Mouse (Mus musculus) midbrain, embryonic 11.5 days (tissue): ENCODE results near the gene Fam214a. TPM values are rescaled to one million over a fixed set of nuclear protein-coding genes. Genes with fewer than 3 reads are reported as not detected.
"Not testable (repeated sequence)": the region's sequence is repeated elsewhere in the genome, so short reads cannot be mapped to it uniquely, and the experiment has no call there.

ENCODE experiments used
- ATAC-seq: fragments of 200-750 bp; cut with Nextera tagmentation; 2 replicates; pipeline ENCODE4 v1.8.0; 2017; ENCODE audit warnings: moderate TSS enrichment, moderate library complexity; ENCODE audit not compliant: low FRiP score
- DNase-seq: peaks from one replicate; pipeline ENCODE4 v3.0.0; 2015; ENCODE audit warnings: low spot score; ENCODE audit errors: missing footprints
- H3K27ac ChIP-seq: fragments of 300-500 bp; sonication (generic); 2 replicates; pipeline ENCODE4 v1.5.1; 2014; ENCODE audit warnings: low read depth, low read length
- H3K27me3 ChIP-seq: fragments of 300-500 bp; sonication (generic); 2 replicates; pipeline ENCODE4 v1.6.1; 2014; ENCODE audit warnings: mild to moderate bottlenecking, low read length, moderate library complexity, mixed read lengths; ENCODE audit not compliant: control insufficient read depth, insufficient read depth
- H3K36me3 ChIP-seq: fragments of 300-500 bp; sonication (generic); 2 replicates; pipeline ENCODE4 v1.6.1; 2014; ENCODE audit warnings: mild to moderate bottlenecking, low read length, moderate library complexity, mixed read lengths; ENCODE audit not compliant: control insufficient read depth, insufficient read depth
- H3K4me1 ChIP-seq: fragments of 300-500 bp; sonication (generic); 2 replicates; pipeline ENCODE4 v1.6.1; 2014; ENCODE audit warnings: low read length; ENCODE audit not compliant: control insufficient read depth, insufficient read depth
- H3K4me2 ChIP-seq: fragments of 300-500 bp; sonication (generic); 2 replicates; pipeline ENCODE4 v1.6.1; 2014; ENCODE audit warnings: mild to moderate bottlenecking, moderate library complexity
- H3K4me3 ChIP-seq: fragments of 300-500 bp; sonication (generic); 2 replicates; pipeline ENCODE4 v1.5.1; 2014; ENCODE audit warnings: low read depth, low read length
- H3K9ac ChIP-seq: fragments of 300-500 bp; sonication (generic); 2 replicates; pipeline ENCODE4 v1.6.1; 2014; ENCODE audit warnings: low read length
- H3K9me3 ChIP-seq: fragments of 300-500 bp; sonication (generic); 2 replicates; pipeline ENCODE4 v1.6.1; 2016; ENCODE audit warnings: low read length; ENCODE audit not compliant: control insufficient read depth
- WGBS: fragments of 180-500 bp; shearing (Covaris S2); extraction: QIAGEN DNeasy Blood & Tissue Kit; methylation state at CpG from one replicate; pipeline ENCODE4 v1.1.7; 2014; 5-methylcytosine and 5-hydroxymethylcytosine counted together
- polyA plus RNA-seq: library from polyadenylated mRNA; unstranded; fragments of >200 nt; fragmentation: Nextera tagmentation; extraction: Ambion mirVana; gene quantifications from 2 replicates; pipeline ENCODE4 v1.2.1, GENCODE M21; 2014

Fam214a gene
- polyA plus RNA-seq, 1 experiment from 2014 or later, result 18.9 TPM

DNA sequence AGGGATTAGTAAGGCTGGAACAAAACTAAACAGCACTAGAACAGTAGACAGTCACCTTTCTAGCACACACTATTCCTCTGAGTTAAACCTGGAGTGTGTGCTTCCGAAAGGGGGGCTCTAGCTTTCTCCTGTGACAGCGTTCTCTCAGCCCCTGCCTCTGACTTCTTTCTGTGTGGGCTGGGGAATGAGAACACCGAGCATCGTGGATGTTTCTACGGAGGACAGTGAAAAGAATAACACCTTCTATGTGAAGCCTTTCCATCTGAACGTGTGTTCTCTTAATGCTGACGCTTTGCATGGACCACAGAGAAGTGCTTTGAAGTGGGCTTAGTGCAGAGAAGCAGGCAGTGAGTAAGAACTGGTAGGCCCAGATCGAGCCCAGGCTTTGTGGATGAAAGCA, 29.5 kb downstream of the Fam214a start:
- Histone ChIP-seq H3K36me3 (no peaks in the 10 kb centered on the region), H3K4me3 (no peak overlapping the region), H3K27ac (no peak overlapping the region), H3K9ac (no peak overlapping the region), H3K9me3 (no peaks in the 10 kb centered on the region), H3K4me2 (no peak overlapping the region), H3K27me3 (no peaks in the 10 kb centered on the region), H3K4me1 (peaks cover 4% of the 10 kb centered on the region; the same call in 1 of the 2 replicates)
- ATAC-seq, result no peak
- no peak for DNase-seq
- WGBS, result 85% methylated on average over 8 of the region's 8 CpGs

DNA sequence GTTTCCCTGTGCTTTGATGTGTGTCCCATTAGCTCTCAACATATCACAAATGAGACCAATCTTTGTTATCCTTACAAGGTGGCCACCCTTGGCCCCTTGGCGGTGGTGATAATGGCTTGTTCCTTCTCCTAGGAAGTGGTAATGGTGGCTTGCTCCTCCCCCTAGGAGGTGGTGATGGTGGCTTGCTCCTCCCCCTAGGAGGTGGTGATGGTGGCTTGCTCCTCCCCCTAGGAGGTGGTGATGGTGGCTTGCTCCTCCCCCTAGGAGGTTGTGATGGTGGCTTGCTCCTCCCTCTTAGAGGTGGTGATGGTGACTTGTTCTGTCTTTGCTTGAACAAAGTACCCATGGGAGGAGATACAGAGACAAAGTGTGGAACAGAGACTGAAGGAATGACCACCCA, 30.0 kb downstream of the Fam214a start:
- H3K36me3 ChIP-seq, H3K9me3 ChIP-seq, H3K4me3 ChIP-seq, H3K4me1 ChIP-seq, H3K27ac ChIP-seq, H3K9ac ChIP-seq, H3K27me3 ChIP-seq, DNase-seq, H3K4me2 ChIP-seq, ATAC-seq: not testable (repeated sequence)
- 87% methylated on average over 1 of the region's 1 CpGs for WGBS

DNA sequence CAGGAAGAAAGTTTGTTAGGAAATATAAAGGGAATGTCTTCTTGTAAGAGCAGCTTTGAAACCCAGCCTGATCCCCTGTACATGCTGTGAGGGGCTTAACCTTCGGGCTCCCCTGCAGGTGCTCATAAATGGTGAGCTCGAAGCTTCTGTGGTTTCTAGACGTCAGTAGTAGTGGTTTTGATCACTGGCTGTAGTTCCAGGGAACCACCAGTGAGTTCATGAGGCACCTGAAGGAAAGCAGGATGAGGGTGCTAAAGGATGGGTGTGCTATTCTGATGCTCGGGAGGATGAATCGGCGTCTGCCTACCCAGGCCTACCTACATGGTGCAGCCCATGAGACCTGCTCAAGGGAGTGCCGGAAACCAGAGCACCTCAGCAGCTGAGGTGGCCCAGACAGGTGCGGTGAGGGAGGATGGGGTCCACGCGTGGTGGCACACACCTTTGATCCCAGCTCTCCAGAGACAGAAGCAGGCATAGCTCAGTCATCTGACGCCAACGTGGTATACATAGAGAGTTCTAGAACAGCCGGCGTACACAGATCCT, 32.6 kb downstream of the Fam214a start:
- H3K4me1 ChIP-seq, result no peaks in the 10 kb centered on the region
- H3K27me3 ChIP-seq, result no peaks in the 10 kb centered on the region
- DNase-seq (no peak), ATAC-seq (no peak)
- H3K4me3 ChIP-seq, result no peak overlapping the region
- H3K4me2 ChIP-seq, result no peak overlapping the region
- H3K36me3 ChIP-seq, result no peaks in the 10 kb centered on the region
- WGBS, result 83% methylated on average over 14 of the region's 14 CpGs
- H3K9ac ChIP-seq, result no peak overlapping the region
- H3K9me3 ChIP-seq, result no peaks in the 10 kb centered on the region
- H3K27ac ChIP-seq, result no peak overlapping the region

DNA sequence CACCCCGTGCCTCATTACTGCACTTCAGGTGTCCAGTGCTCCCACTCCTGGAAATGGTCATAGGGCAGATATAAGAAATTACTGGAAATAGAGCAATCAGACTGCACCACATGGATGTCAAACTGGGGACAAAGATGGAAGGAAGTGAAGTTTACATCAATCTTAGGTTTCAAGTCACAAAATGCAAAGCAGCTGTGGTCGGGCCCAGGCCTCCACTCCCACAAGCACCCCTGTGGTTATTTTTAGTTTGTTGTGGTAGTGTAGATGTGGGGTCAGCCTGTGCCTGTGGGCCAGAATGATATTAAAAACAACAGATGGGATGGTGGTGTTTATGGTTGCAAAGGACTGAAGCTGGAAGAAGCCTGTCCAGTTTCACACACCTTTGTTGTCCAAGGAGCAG, 33.1 kb downstream of the Fam214a start:
- H3K9ac ChIP-seq, result no peak overlapping the region
- no peak for DNase-seq
- WGBS, result 80% methylated on average over 2 of the region's 2 CpGs

DNA sequence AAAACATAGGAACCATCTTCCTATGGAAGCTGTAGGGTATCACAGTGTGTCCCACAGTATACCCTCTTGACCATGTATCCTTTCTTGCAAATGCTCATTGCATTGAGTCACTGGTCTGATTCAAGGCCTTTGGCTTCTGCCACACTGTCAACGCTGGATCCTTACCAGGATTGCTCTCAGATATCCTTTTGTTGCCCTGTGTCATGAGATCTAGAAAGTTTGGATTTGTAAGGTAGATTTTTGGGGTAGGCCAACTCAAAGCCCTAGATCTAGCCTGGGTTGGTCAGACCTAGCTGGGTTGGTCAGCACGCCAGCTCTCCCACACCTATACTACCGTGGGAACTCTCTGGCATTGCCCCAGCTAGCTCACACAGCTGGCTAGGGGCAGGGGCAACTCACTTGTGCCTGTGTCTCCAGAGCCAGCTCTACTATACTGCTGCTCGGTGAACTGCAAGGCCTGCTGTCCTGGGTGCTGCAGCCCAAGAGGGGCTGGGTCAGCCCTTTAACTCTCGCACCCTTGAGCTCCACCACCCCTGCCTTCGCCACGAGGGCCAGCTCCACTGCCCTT, 36.3 kb downstream of the Fam214a start:
- WGBS, result 91% methylated on average over 7 of the region's 7 CpGs
- H3K36me3 ChIP-seq, result no peaks in the 10 kb centered on the region
- no peak for DNase-seq

More for the DNA sequence above, 33.1 kb downstream of the Fam214a start:
- H3K36me3 ChIP-seq, result no peaks in the 10 kb centered on the region
- no peaks in the 10 kb centered on the region for H3K9me3 ChIP-seq
- H3K27me3 ChIP-seq, result no peaks in the 10 kb centered on the region
- no peak overlapping the region for H3K4me3 ChIP-seq
- no peak overlapping the region for H3K27ac ChIP-seq
- no peaks in the 10 kb centered on the region for H3K4me1 ChIP-seq
- ATAC-seq, result no peak
- H3K4me2 ChIP-seq, result no peak overlapping the region

DNA sequence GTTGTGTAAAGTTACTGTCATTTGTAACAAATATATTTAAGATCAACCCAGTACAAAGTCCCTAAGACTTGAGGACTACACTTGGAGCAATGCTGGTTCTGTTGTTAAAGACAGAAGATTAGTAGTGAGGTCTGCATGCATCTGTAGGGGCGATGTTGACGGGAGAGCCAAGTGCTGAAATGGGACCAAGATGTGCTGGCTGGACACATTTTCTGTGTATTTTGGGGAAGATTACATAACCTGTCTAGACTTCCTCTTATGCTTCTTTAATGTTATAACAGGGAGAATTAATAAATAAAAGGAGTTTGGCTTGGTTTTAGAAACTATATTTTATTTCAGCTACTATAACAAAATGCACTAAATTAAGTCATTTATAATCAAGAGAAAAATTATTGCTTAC, 37.3 kb downstream of the Fam214a start:
- Histone ChIP-seq H3K4me3 (no peak overlapping the region), H3K27ac (no peak overlapping the region), H3K4me2 (no peak overlapping the region), H3K4me1 (no peaks in the 10 kb centered on the region), H3K27me3 (no peaks in the 10 kb centered on the region), H3K9me3 (no peaks in the 10 kb centered on the region), H3K36me3 (no peaks in the 10 kb centered on the region), H3K9ac (no peak overlapping the region)
- WGBS, result 79% methylated on average over 2 of the region's 2 CpGs
- no peak for ATAC-seq
- no peak for DNase-seq

More for the DNA sequence above, 36.3 kb downstream of the Fam214a start:
- ATAC-seq, result no peak
- Histone ChIP-seq H3K9me3 (no peaks in the 10 kb centered on the region), H3K4me2 (no peak overlapping the region), H3K4me3 (no peak overlapping the region), H3K27ac (no peak overlapping the region), H3K9ac (no peak overlapping the region), H3K4me1 (no peaks in the 10 kb centered on the region), H3K27me3 (no peaks in the 10 kb centered on the region)

DNA sequence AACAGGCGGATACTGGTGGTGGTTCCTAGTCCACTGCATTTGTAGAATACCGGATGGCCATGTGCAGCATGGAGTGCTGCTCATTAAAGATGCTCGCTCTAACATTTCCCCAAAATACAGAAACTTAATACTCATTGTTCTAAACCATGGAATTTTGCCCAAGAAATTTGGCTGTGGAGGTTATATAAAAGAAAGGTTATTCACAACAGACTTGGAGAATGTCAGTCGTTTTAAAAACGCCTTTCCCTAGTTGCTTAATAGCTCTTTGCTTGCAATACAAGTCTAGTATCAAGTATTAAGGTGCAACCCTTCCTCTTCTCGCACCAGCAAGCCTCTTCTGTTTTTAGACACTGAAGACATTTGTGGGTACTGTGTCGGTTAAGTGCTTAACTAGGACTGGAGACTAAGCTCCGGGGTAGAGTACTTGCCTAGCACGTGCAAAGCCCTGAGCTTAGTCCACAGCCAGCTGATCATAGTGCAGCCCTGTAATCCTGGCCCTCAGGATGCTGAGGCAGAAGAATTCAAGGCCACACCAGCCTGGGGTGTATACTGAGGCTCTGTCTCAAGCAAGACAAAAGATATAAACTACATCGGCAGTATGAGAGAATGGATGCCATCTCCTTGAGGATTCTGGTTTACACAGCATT, 42.0 kb downstream of the Fam214a start:
- 90% methylated on average over 10 of the region's 10 CpGs for WGBS
- no peak overlapping the region for H3K4me3 ChIP-seq
- no peak overlapping the region for H3K9ac ChIP-seq
- H3K9me3 ChIP-seq, result no peaks in the 10 kb centered on the region
- H3K27ac ChIP-seq, result no peak overlapping the region
- no peak for DNase-seq
- no peak overlapping the region for H3K4me2 ChIP-seq
- no peaks in the 10 kb centered on the region for H3K4me1 ChIP-seq
- no peaks in the 10 kb centered on the region for H3K27me3 ChIP-seq
- ATAC-seq, result no peak
- H3K36me3 ChIP-seq, result no peaks in the 10 kb centered on the region

DNA sequence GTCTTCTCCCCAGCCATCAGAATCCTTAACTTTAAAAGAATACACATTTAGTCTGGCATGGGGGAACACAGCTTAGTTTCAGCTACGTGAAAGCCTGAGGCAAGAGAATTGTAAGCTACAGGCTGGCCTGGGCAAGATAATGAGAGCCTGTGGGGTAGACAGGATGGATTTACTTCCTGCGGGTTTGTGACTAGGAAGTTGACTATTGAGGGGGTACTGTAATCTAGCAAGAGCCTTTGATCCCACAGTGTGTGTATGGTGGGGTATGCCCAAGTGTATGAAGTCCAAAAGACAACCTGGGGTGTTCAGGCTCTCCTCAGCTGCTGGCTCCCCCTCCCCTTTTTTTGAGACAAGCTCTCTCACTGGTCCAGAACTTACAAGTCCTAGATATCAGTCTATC, 43.7 kb downstream of the Fam214a start:
- 67% methylated on average over 2 of the region's 2 CpGs for WGBS
- H3K36me3 ChIP-seq, result no peaks in the 10 kb centered on the region

DNA sequence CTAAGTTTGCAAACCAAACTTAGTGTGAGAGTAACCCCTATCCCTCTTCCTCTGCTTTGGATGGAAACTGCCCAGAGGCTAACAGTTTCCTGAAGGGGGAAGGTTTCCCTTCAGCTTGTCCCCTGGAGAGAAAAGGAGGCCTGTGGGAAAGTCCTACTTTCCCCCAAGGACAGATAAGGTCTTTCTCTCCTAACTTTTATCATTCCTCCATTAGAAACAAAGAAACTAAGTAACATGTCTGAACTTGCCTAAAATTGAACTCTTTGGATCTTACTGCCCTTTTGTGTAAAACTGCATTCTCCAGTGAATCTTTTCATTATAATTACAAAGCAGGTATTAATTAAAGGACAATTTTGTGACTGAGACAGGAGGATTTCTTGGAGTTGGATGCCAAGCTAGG, 45.3 kb downstream of the Fam214a start:
- no peak overlapping the region for H3K4me3 ChIP-seq
- H3K27me3 ChIP-seq, result no peaks in the 10 kb centered on the region
- ATAC-seq, result no peak

More for the DNA sequence above, 43.7 kb downstream of the Fam214a start:
- H3K27ac ChIP-seq, result no peak overlapping the region
- H3K4me3 ChIP-seq, result no peak overlapping the region
- no peak overlapping the region for H3K9ac ChIP-seq
- ATAC-seq, result no peak
- H3K27me3 ChIP-seq, result no peaks in the 10 kb centered on the region
- no peak overlapping the region for H3K4me2 ChIP-seq
- no peaks in the 10 kb centered on the region for H3K4me1 ChIP-seq
- no peaks in the 10 kb centered on the region for H3K9me3 ChIP-seq
- DNase-seq, result no peak

More for the DNA sequence above, 45.3 kb downstream of the Fam214a start:
- H3K4me1 ChIP-seq, result no peaks in the 10 kb centered on the region
- no peak for DNase-seq
- H3K9me3 ChIP-seq, result no peaks in the 10 kb centered on the region
- no peaks in the 10 kb centered on the region for H3K36me3 ChIP-seq
- no peak overlapping the region for H3K4me2 ChIP-seq
- no peak overlapping the region for H3K27ac ChIP-seq
- H3K9ac ChIP-seq, result no peak overlapping the region
